Mouse (Mus musculus): Measurements from ENCODE around the gene Arid4a. TPM values are rescaled to one million over a fixed set of nuclear protein-coding genes. Genes with fewer than 3 reads are reported as not detected.

Arid4a gene
- polyA plus RNA-seq, 1 experiment from 2014 or later = 43.4 TPM

DNA sequence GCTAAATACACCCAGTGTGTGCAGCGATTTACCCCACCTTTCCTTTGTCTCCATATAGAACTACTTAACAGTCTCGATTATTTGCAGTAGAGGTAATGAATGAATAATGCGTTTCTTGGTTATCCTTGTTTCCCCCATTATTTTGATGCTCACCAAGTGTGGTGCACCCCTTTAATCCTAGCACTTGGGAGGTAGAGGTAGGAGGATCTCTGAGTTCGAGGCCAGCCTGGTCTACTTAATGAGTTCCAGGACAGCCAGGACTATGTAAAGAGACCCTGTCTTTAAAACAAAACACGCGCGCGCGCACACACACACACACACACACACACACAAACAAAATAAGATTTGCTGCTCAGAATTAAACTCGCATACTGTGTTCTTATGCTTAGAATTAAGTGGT, 40.4 kb upstream of the Arid4a start:
- no peaks in the 10 kb centered on the region for H3K9me3 ChIP-seq (ENCODE audit: control insufficient read depth, low read depth, low read length)
- H3K27me3 ChIP-seq (ENCODE audit: control insufficient read depth, insufficient read depth, low read length) = no peaks in the 10 kb centered on the region
- peaks cover 9% of the 10 kb centered on the region; the same call in 1 of the 2 replicates for H3K4me1 ChIP-seq (ENCODE audit: control insufficient read depth, insufficient read depth, low read length)
- ATAC-seq (ENCODE audit: insufficient number of reproducible peaks, insufficient read depth, low FRiP score, low read depth) = no peak
- peaks cover 19% of the 10 kb centered on the region for H3K36me3 ChIP-seq (ENCODE audit: control insufficient read depth, insufficient read depth, low read length)
- H3K4me3 ChIP-seq (ENCODE audit: low read depth, low read length) = peak overlapping the region; percentile 97
- peak overlapping the region; percentile 97 for H3K9ac ChIP-seq (replicated peaks; ENCODE audit: low read depth, low read length)
- WGBS = 20% methylated on average over 10 of the region's 10 CpGs
- peak overlapping the region; percentile 42 for H3K4me2 ChIP-seq (replicated peaks; ENCODE audit: low read depth, low read length)
- H3K27ac ChIP-seq (ENCODE audit: low read length) = peak overlapping the region; percentile 98; the same call in 1 of the 2 replicates

DNA sequence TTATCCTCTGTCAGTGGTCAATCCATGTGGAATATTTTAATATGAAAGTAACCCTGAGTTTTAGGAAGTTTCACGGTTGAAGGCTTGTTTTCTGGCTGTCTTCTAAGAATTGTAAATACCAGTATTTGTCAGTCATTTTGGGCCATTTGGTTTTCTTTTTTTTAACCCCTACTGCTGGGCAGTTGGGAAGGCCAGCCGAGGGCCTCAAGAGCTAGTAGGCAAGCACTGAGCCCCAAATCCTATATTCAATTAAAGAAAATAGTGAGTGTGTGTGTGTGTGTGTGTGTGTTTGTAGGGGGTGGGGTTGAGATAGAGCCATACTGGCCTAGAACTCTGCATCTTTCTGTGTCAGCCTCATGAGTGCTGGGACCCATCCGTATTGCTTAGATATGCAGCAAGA, 39.9 kb upstream of the Arid4a start:
- H3K9ac ChIP-seq (replicated peaks; ENCODE audit: low read depth, low read length) = no peak overlapping the region
- no peaks in the 10 kb centered on the region for H3K9me3 ChIP-seq (ENCODE audit: control insufficient read depth, low read depth, low read length)
- no peak overlapping the region for H3K27ac ChIP-seq (ENCODE audit: low read length)
- H3K36me3 ChIP-seq (ENCODE audit: control insufficient read depth, insufficient read depth, low read length) = peaks cover 19% of the 10 kb centered on the region
- peaks cover 9% of the 10 kb centered on the region; the same call in 1 of the 2 replicates for H3K4me1 ChIP-seq (ENCODE audit: control insufficient read depth, insufficient read depth, low read length)
- no peaks in the 10 kb centered on the region for H3K27me3 ChIP-seq (ENCODE audit: control insufficient read depth, insufficient read depth, low read length)
- peak overlapping the region; percentile 42 for H3K4me2 ChIP-seq (replicated peaks; ENCODE audit: low read depth, low read length)
- peak overlapping the region; percentile 97 for H3K4me3 ChIP-seq (ENCODE audit: low read depth, low read length)
- no peak for ATAC-seq (ENCODE audit: insufficient number of reproducible peaks, insufficient read depth, low FRiP score, low read depth)
- WGBS = 56% methylated on average over 3 of the region's 3 CpGs

DNA sequence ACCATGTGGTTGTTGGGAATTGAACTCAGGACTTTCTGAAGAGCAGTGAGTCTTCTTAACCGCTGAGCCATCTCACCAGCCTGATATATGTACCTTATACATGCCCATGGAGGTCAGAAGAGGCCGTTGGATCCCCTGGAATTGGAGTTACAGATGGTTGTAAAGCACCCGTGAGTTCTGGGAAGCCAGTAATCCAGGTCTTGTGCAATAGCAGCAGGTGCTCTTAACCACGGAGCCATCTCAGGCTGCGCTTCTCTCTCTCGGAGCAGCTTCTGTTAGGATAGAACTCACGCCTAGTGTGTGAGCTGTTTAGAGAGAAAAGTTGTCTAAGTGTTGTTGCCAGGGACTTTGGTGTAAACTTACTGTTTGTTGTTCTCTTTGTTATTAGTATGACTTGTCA, 37.4 kb upstream of the Arid4a start:
- Histone ChIP-seq H3K4me1 (ENCODE audit: control insufficient read depth, insufficient read depth, low read length) (peaks cover 9% of the 10 kb centered on the region; the same call in 1 of the 2 replicates), H3K4me3 (ENCODE audit: low read depth, low read length) (no peak overlapping the region), H3K27ac (ENCODE audit: low read length) (no peak overlapping the region), H3K9me3 (ENCODE audit: control insufficient read depth, low read depth, low read length) (no peaks in the 10 kb centered on the region), H3K27me3 (ENCODE audit: control insufficient read depth, insufficient read depth, low read length) (no peaks in the 10 kb centered on the region), H3K9ac (replicated peaks; ENCODE audit: low read depth, low read length) (no peak overlapping the region), H3K4me2 (replicated peaks; ENCODE audit: low read depth, low read length) (no peak overlapping the region), H3K36me3 (ENCODE audit: control insufficient read depth, insufficient read depth, low read length) (peaks cover 25% of the 10 kb centered on the region)
- 90% methylated on average over 7 of the region's 7 CpGs for WGBS
- ATAC-seq (ENCODE audit: insufficient number of reproducible peaks, insufficient read depth, low FRiP score, low read depth) = no peak

DNA sequence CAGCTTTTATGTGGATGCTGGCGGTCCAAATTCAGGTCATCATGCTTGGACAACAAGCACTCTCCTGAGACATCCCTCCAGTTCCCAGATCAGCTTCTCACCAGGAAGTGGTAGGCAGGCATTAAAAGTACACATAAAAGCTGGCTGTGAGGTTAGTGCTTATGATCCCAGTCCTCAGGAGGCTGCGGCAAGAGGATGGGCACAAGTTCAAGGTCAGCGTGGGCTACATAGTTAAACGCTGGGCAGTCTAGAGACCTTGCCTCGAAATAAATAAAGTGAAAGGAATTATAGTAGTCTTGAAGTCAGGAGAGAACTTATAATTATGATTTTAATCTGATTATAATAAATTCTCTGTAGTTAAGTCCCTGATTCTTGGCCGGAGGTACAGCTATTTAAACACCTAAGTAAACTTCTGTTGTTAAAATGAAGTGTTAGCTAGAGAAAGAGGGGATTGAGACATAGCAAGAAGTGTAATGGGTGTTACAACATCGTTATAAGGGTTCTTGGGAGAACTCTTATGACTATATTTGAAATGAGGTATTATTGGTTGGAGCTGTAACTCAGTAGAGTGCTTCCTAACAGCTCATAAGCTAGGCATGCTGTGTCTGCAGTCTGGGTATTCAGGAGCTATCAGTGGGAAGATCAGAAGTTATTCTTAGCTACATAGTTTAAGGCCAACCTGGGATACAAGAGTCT, 30.8 kb upstream of the Arid4a start:
- no peaks in the 10 kb centered on the region for H3K9me3 ChIP-seq (ENCODE audit: control insufficient read depth, low read depth, low read length)
- H3K36me3 ChIP-seq (ENCODE audit: control insufficient read depth, insufficient read depth, low read length) = peaks cover 69% of the 10 kb centered on the region
- no peak overlapping the region for H3K4me2 ChIP-seq (replicated peaks; ENCODE audit: low read depth, low read length)
- WGBS = 92% methylated on average over 7 of the region's 7 CpGs
- no peak overlapping the region for H3K9ac ChIP-seq (replicated peaks; ENCODE audit: low read depth, low read length)
- no peaks in the 10 kb centered on the region for H3K27me3 ChIP-seq (ENCODE audit: control insufficient read depth, insufficient read depth, low read length)
- H3K27ac ChIP-seq (ENCODE audit: low read length) = no peak overlapping the region
- ATAC-seq (ENCODE audit: insufficient number of reproducible peaks, insufficient read depth, low FRiP score, low read depth) = no peak
- H3K4me1 ChIP-seq (ENCODE audit: control insufficient read depth, insufficient read depth, low read length) = no peaks in the 10 kb centered on the region
- no peak overlapping the region for H3K4me3 ChIP-seq (ENCODE audit: low read depth, low read length)

DNA sequence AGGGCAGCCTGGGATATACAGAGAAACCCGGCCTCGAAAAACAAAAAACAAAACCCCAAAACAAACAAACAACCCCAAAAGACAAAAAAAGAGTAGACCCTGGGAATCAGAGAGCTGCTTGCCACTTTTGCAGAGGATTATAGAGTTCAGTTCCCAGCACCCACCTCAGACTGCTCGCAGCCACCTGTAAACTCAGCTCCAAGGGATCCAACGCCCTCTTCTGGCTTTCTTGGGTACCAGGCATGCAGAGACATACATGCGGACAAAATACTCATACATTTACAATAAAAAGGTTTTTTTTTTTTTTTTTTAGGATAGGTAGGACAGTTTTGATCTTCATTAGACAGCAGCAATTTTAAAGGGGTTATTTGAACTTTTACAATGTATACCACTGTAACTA, 18.6 kb upstream of the Arid4a start:
- Histone ChIP-seq H3K4me2 (replicated peaks; ENCODE audit: low read depth, low read length) (no peak overlapping the region), H3K27ac (ENCODE audit: low read length) (no peak overlapping the region), H3K4me3 (ENCODE audit: low read depth, low read length) (no peak overlapping the region), H3K9ac (replicated peaks; ENCODE audit: low read depth, low read length) (no peak overlapping the region), H3K36me3 (ENCODE audit: control insufficient read depth, insufficient read depth, low read length) (peaks cover 36% of the 10 kb centered on the region), H3K27me3 (ENCODE audit: control insufficient read depth, insufficient read depth, low read length) (no peaks in the 10 kb centered on the region), H3K9me3 (ENCODE audit: control insufficient read depth, low read depth, low read length) (no peaks in the 10 kb centered on the region), H3K4me1 (ENCODE audit: control insufficient read depth, insufficient read depth, low read length) (peaks cover 9% of the 10 kb centered on the region)
- no peak for ATAC-seq (ENCODE audit: insufficient number of reproducible peaks, insufficient read depth, low FRiP score, low read depth)
- WGBS = 94% methylated on average over 5 of the region's 5 CpGs

DNA sequence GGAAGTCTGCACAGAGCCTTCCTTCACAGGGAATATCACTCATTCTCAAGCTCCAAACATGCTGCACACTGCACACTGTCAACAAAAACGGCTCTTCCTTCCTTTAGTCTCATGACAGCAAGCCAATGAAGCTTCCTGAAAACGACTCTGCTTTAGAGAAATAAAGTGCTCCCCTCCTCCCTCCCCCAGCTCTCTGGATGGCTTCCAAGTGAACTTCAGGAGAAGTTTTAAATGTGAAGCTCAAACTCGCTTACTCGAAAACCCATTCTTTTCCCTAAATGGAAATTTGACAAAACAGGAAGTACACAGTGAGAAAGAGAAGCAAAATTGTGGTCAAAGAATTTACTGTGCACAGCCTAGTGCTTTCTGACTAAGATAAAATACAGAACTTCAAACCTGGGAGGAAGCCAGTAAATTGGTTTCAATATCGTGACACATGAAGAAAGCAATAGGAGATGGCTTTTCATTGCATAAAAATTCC, 16.3 kb upstream of the Arid4a start:
- no peak overlapping the region for H3K4me3 ChIP-seq (ENCODE audit: low read depth, low read length)
- H3K9ac ChIP-seq (replicated peaks; ENCODE audit: low read depth, low read length) = no peak overlapping the region
- H3K36me3 ChIP-seq (ENCODE audit: control insufficient read depth, insufficient read depth, low read length) = peaks cover 26% of the 10 kb centered on the region
- peak overlapping the region; percentile 80; the same call in 1 of the 2 replicates for H3K27ac ChIP-seq (ENCODE audit: low read length)
- no peaks in the 10 kb centered on the region for H3K9me3 ChIP-seq (ENCODE audit: control insufficient read depth, low read depth, low read length)
- H3K27me3 ChIP-seq (ENCODE audit: control insufficient read depth, insufficient read depth, low read length) = no peaks in the 10 kb centered on the region
- peak overlapping the region; percentile 12; the same call in 1 of the 2 replicates for H3K4me2 ChIP-seq (replicated peaks; ENCODE audit: low read depth, low read length)
- H3K4me1 ChIP-seq (ENCODE audit: control insufficient read depth, insufficient read depth, low read length) = peaks cover 9% of the 10 kb centered on the region
- 21% methylated on average over 5 of the region's 5 CpGs for whole genome bisulfite sequencing
- ATAC-seq (ENCODE audit: insufficient number of reproducible peaks, insufficient read depth, low FRiP score, low read depth) = no peak

DNA sequence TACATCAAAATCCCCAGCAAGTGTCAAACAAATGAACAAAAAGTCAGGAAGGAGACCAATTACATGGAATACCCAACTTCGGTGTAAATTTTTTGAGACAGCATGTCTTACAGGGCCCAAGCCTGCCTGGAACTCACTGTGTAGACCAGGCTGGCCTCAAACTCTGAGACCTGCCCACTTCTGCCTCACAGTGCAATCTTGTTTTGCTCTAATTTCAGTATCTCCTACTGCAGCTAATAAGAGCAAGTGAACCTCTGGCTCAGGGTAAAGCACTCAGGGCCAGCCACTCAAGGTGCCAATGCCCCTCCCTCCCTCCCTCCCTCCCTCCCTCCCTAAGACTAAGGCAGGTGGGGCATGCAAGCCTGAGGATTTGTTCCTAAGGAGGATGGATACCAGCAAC, 15.4 kb upstream of the Arid4a start:
- H3K9me3 ChIP-seq (ENCODE audit: control insufficient read depth, low read depth, low read length) = no peaks in the 10 kb centered on the region
- no peaks in the 10 kb centered on the region for H3K27me3 ChIP-seq (ENCODE audit: control insufficient read depth, insufficient read depth, low read length)
- peak overlapping the region; percentile 80; the same call in 1 of the 2 replicates for H3K27ac ChIP-seq (ENCODE audit: low read length)
- no peak overlapping the region for H3K9ac ChIP-seq (replicated peaks; ENCODE audit: low read depth, low read length)
- no peak overlapping the region for H3K4me3 ChIP-seq (ENCODE audit: low read depth, low read length)
- WGBS = 86% methylated on average over 1 of the region's 1 CpGs
- no peak overlapping the region for H3K4me2 ChIP-seq (replicated peaks; ENCODE audit: low read depth, low read length)
- ATAC-seq (ENCODE audit: insufficient number of reproducible peaks, insufficient read depth, low FRiP score, low read depth) = no peak
- H3K36me3 ChIP-seq (ENCODE audit: control insufficient read depth, insufficient read depth, low read length) = peaks cover 31% of the 10 kb centered on the region
- peaks cover 9% of the 10 kb centered on the region for H3K4me1 ChIP-seq (ENCODE audit: control insufficient read depth, insufficient read depth, low read length)

DNA sequence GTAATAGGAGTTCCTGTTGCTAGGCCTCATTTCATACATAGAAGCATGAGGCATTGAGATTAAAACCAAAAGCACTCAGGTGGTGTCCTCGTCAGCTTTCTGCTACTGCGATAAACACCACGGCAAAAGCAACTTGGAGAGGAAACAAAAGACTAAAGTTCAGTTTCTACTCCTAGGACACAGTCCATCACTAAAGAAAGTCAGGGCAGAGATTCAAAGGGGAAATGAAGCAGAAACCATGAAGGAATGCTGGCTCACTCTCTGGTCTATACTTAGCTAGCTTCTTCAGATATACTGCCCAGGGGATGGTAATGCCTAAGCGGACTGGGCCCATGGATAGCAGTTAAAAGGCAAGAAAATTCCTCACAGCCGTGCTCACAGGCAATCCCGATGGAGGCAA, 14.3 kb upstream of the Arid4a start:
- no peaks in the 10 kb centered on the region for H3K27me3 ChIP-seq (ENCODE audit: control insufficient read depth, insufficient read depth, low read length)
- H3K4me1 ChIP-seq (ENCODE audit: control insufficient read depth, insufficient read depth, low read length) = peaks cover 9% of the 10 kb centered on the region
- no peak overlapping the region for H3K9ac ChIP-seq (replicated peaks; ENCODE audit: low read depth, low read length)
- H3K4me2 ChIP-seq (replicated peaks; ENCODE audit: low read depth, low read length) = no peak overlapping the region
- no peak for ATAC-seq (ENCODE audit: insufficient number of reproducible peaks, insufficient read depth, low FRiP score, low read depth)
- no peak overlapping the region for H3K4me3 ChIP-seq (ENCODE audit: low read depth, low read length)
- H3K27ac ChIP-seq (ENCODE audit: low read length) = no peak overlapping the region
- H3K36me3 ChIP-seq (ENCODE audit: control insufficient read depth, insufficient read depth, low read length) = peaks cover 32% of the 10 kb centered on the region
- 79% methylated on average over 6 of the region's 6 CpGs for WGBS
- no peaks in the 10 kb centered on the region for H3K9me3 ChIP-seq (ENCODE audit: control insufficient read depth, low read depth, low read length)

Measured in stomach, embryonic 14.5 days (tissue).